Mouse (Mus musculus) liver, postnatal 0 days (tissue): Measurements from ENCODE around the gene Gorasp1. TPM values are rescaled to one million over a fixed set of nuclear protein-coding genes. Genes with fewer than 3 reads are reported as not detected.
A peak's percentile ranks its signal among the peaks of the same experiment; 100 is the strongest.

ENCODE experiments used
- ATAC-seq: fragments of 200-750 bp; cut with Nextera tagmentation; 2 replicates; pipeline ENCODE4 v1.8.0; 2017; ENCODE audit warnings: mild to moderate bottlenecking, moderate library complexity
- DNase-seq: peaks from one replicate; pipeline ENCODE4 v3.0.0-alpha.2; 2016
- H3K27ac ChIP-seq: fragments of 300-500 bp; sonication (generic); 2 replicates; pipeline ENCODE4 v1.5.1; 2014; ENCODE audit warnings: antibody characterized with exemption, moderate library complexity, mild to moderate bottlenecking, low read depth
- H3K27me3 ChIP-seq: fragments of 300-500 bp; sonication (generic); 2 replicates; pipeline ENCODE4 v1.6.1; 2014; ENCODE audit warnings: low read length, control low read depth, mixed read lengths; ENCODE audit not compliant: insufficient read depth
- H3K36me3 ChIP-seq: fragments of 300-500 bp; sonication (generic); replicated peaks from 2 replicates; pipeline ENCODE4 v1.6.1; 2014; ENCODE audit warnings: mild to moderate bottlenecking, control low read depth, low read length, moderate library complexity, mixed read lengths; ENCODE audit not compliant: insufficient read depth
- H3K4me1 ChIP-seq: fragments of 300-500 bp; sonication (generic); 2 replicates; pipeline ENCODE4 v1.6.1; 2014; ENCODE audit warnings: antibody characterized with exemption, mild to moderate bottlenecking, control low read depth; ENCODE audit not compliant: insufficient read depth
- H3K4me2 ChIP-seq: fragments of 300-500 bp; sonication (generic); 2 replicates; pipeline ENCODE4 v1.6.1; 2014; ENCODE audit warnings: low read depth, mild to moderate bottlenecking, low read length, moderate library complexity, mixed read lengths
- H3K4me3 ChIP-seq: fragments of 300-500 bp; sonication (generic); 2 replicates; pipeline ENCODE4 v1.5.1; 2014; ENCODE audit warnings: low read depth, low read length
- H3K9ac ChIP-seq: fragments of 300-500 bp; sonication (generic); replicated peaks from 2 replicates; pipeline ENCODE4 v1.6.1; 2014; ENCODE audit warnings: mild to moderate bottlenecking, moderate library complexity
- H3K9me3 ChIP-seq: fragments of 300-500 bp; sonication (generic); 2 replicates; pipeline ENCODE4 v1.6.1; 2016; ENCODE audit warnings: mild to moderate bottlenecking, control low read depth, low read length, mixed read lengths
- CTCF ChIP-seq: sonication (generic); IDR thresholded peaks from 2 replicates; pipeline ENCODE4 v1.5.1; 2016; ENCODE audit warnings: antibody characterized with exemption, low read depth
- EP300 ChIP-seq: IDR thresholded peaks from 2 replicates; pipeline ENCODE4 v1.6.1; 2016; ENCODE audit warnings: antibody characterized with exemption, low read depth, mild to moderate bottlenecking
- WGBS: fragments of 180-500 bp; shearing (Covaris S2); extraction: QIAGEN DNeasy Blood & Tissue Kit; methylation state at CpG from one replicate; pipeline ENCODE4 v1.1.7; 2014; ENCODE audit not compliant: insufficient replicate concordance; 5-methylcytosine and 5-hydroxymethylcytosine counted together
- polyA plus RNA-seq: library from polyadenylated mRNA; unstranded; fragments of >200 nt; fragmentation: Nextera tagmentation; extraction: Ambion mirVana; gene quantifications from 2 replicates; pipeline ENCODE4 v1.2.1, GENCODE M21; 2015

Gorasp1 gene
- 6.8 and 8.8 TPM in 2 replicates for polyA plus RNA-seq

DNA sequence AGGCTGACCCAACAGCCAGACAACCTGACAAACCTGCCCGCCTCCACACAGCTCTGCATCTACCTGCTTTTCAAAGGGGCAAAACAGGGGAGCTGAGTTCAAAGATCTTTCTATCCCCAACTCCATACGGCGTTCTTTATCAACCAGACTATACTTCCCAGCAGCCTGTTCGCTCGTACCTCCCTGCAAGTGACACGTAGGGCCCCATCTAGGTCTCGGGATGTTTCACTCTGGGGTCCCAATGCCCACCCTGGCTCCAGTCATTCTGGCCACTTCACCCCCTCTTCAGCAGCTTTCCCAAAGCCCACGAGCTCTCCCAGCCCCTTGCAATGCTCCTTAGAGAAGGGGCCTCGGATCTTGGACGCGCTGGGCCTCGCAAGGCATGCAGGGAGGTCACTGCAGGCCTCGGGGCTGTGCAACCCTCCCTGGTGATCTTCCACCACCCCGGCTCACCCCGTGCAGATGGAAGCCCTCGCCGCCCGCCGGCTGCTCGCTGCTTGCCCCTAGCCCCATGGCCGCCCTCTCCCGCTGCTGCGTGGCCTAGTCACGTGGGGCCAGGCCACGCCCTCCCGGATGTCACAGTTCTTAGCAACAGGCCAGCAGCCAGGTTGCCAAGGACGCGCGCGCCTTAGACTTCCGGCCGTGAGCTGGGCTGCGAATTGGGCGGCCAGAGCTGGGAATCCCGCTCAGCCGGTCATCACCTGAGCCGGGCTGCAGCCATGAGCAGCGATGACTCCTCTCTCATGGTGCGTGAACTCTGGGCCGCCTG lies at the start of gene Gorasp1, which contains the start of gene Ttc21a:
TSS of gene Gorasp1 (minus strand) at position 561 of the 769 bp plus-strand sequence.
TSS of gene Ttc21a (plus strand) at position 602 of the 769 bp plus-strand sequence.
- TF ChIP-seq CTCF (no peak), EP300 (no peak)
- 0 out of 2 replicates have a peak, but pooled peaks cover under 1% of the 10 kb centered on the region for H3K36me3 ChIP-seq
- H3K9me3 ChIP-seq: no peaks in the 10 kb centered on the region
- peak within 1 kb of the TSS; percentile 86 for H3K9ac ChIP-seq
- H3K4me2 ChIP-seq: peak within 1 kb of the TSS; percentile 94
- peaks cover 13% of the 10 kb centered on the region for H3K4me1 ChIP-seq
- peak within 1 kb of the TSS; percentile 69 for H3K4me3 ChIP-seq
- peak within 1 kb of the TSS; percentile 84 for H3K27ac ChIP-seq
- 1% methylated on average over 40 of the region's 40 CpGs for WGBS
- ATAC-seq: peak; percentile 87
- H3K27me3 ChIP-seq: no peaks in the 10 kb centered on the region
- peak; percentile 94 for DNase-seq

DNA sequence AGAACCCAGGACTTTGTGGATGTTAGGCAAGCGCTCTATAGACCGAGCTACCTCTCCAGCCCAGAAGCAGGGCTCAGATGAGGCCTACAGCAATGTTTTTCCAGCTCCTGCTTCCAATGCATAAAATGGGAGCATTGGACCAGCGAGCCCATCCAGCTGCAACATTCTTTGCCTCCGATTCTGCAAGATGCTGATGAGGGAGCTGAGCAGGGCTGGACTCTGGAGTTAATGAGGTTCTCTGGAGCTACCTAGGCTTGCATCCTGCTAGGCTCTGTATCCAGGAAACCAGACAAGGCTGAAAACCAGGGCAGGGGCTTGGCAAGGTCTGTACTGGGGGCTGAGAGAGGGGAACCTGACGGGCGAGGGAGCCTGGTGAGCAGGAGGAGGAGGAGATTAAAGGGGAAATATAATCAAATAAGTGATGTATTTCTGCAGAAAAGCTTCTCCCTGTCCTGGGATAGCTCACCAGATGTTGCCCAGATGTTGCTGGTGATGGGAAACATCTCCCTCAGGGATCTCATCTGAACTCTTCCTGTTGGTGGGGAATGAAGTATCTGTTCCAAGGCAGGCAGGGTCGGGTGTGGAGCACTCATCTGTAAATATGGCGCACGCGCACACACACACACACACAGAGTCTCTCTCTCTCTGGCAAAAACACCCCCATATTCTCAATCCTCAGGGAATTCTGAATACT lies 48.7 kb upstream of the Gorasp1 start:
- no peak for ATAC-seq
- H3K27ac ChIP-seq: no peak overlapping the region
- peaks cover 14% of the 10 kb centered on the region for H3K4me1 ChIP-seq
- H3K4me2 ChIP-seq: no peak overlapping the region
- 75% methylated on average over 10 of the region's 10 CpGs for WGBS
- H3K36me3 ChIP-seq: no peaks in the 10 kb centered on the region
- H3K4me3 ChIP-seq: no peak overlapping the region
- H3K9ac ChIP-seq: no peak overlapping the region
- 0 out of 2 replicates have a peak, but pooled peaks cover 2% of the 10 kb centered on the region for H3K27me3 ChIP-seq
- DNase-seq: no peak
- H3K9me3 ChIP-seq: no peaks in the 10 kb centered on the region
- TF ChIP-seq EP300: no peak
- TF ChIP-seq CTCF: no peak

DNA sequence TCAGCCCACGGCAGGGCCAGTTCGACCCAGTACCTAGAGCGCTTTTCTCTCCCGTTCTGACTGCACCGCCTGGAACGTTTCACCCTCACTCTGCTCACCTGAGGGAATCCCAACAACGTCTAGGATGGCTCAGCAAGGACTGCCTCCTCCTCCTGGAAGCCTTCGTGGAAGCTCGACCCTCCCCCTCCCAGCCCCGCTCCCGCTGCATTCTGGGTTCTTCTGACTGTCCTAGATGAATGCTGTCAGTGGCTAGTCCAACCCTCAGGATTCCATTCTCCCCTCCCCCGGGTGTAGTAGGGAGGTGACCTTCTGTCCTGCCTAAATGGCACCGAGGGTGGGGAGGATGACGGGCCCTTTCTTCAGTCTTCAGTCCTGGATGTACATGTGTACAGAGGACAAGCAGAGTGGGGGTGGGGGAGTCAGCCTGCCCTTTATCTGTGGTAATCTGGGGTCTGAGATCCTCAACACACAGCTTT lies 47.2 kb upstream of the Gorasp1 start, which contains the start of gene Csrnp1:
TSS of gene Csrnp1 (minus strand) at position 123 of the 476 bp plus-strand sequence.
- DNase-seq: peak; percentile 68
- peak; percentile 36 for ATAC-seq

DNA sequence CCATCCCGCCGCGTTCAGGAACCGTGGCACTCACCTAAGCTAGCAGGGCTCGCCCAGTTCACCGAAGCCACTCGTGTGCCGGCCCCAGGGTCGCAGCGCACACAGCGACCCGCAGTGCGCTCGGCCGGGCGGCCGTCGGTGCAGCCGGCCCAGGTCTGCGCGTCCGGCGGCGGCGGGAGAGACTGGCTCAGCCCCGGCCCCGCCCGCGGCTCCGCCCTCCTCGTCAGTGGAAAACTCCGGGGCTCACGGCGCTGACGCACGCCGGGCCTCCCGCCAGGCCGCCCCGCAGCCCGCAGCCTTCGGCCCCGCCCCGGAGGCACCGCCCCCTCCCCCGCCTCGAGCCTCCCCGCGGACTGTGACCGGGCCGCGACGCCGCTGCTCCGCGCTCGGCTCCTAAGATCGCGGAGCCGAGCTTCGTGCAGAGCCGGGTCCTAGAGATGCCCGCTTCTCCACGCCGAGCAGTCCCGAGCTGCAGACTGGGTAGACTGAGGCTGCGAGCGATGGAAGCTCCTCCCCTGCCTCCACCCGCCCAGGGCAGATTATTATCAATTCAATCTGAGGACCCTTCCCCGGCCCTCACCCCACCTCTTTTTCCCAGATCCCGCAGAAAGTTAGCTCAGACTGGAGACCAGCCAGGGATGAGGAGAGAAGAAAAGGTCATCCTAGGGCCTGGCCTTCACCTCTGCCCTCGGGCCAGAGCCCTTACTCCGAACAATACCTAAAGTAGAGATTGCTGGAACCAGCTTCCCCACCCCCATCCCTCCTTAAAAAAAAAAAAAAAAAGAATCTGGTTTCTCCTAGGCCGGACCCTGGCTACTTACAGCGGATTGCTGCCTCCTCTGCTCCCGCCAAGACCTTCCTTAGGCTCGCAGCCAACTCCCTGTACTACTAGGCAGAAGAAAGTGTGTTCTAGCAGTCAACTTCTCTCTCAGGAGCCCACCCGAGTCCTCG lies 46.5 kb upstream of the Gorasp1 start:
- Histone ChIP-seq H3K27ac (peak overlapping the region; percentile 83), H3K4me1 (peaks cover 32% of the 10 kb centered on the region), H3K4me2 (peak overlapping the region; percentile 79), H3K36me3 (no peaks in the 10 kb centered on the region), H3K9ac (peak overlapping the region; percentile 86), H3K9me3 (no peaks in the 10 kb centered on the region), H3K4me3 (peak overlapping the region; percentile 77), H3K27me3 (0 out of 2 replicates have a peak, but pooled peaks cover 2% of the 10 kb centered on the region)
- peak; percentile 77 for ATAC-seq
- WGBS: 4% methylated on average over 45 of the region's 79 CpGs
- DNase-seq: peak; percentile 93
- no peak for TF ChIP-seq EP300
- TF ChIP-seq CTCF: no peak

More for the DNA sequence above, 47.2 kb upstream of the Gorasp1 start, which contains the start of gene Csrnp1:
- Histone ChIP-seq H3K4me2 (peak within 1 kb of the TSS; percentile 79), H3K9ac (peak within 1 kb of the TSS; percentile 86), H3K27me3 (0 out of 2 replicates have a peak, but pooled peaks cover 2% of the 10 kb centered on the region), H3K4me1 (peaks cover 25% of the 10 kb centered on the region), H3K27ac (peak within 1 kb of the TSS; percentile 83), H3K9me3 (no peaks in the 10 kb centered on the region), H3K4me3 (peak within 1 kb of the TSS; percentile 77), H3K36me3 (no peaks in the 10 kb centered on the region)
- no peak for TF ChIP-seq CTCF
- TF ChIP-seq EP300: no peak
- 22% methylated on average over 14 of the region's 14 CpGs for WGBS

DNA sequence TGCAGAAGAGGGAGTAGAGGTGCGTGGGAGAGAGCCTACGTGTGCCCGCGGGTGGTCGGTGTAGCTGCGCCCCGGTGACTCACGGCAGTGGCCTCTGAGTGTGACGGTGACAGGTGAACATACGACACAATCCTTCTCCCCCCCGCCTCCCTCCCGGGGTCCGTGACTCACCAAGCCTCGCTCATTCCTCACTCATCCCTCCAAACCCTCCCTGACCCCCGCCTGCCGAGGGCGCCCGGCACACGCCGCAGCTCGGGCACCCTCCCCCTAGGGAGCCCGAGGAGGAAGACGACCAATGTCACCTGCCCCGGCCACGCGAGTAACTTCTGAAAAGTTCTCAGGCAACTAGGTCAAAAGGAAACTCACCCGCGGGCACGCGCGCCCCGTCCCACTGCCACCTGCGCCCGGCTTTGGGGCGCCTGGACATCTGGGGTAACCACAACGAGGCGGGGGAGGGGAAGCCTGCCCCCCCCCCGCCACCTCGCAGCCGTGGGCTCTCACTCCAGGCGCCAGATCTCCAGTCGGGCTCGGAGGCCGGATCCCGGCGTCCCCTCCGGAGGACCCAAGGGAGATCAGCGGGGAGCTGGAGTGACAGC lies 45.7 kb upstream of the Gorasp1 start:
- peaks cover 40% of the 10 kb centered on the region for H3K4me1 ChIP-seq
- ATAC-seq (peak; percentile 20), DNase-seq (peak; percentile 65)

More for the DNA sequence above, 45.7 kb upstream of the Gorasp1 start:
- H3K9me3 ChIP-seq: no peaks in the 10 kb centered on the region
- 0 out of 2 replicates have a peak, but pooled peaks cover 2% of the 10 kb centered on the region for H3K27me3 ChIP-seq
- under 1% methylated on average over 40 of the region's 48 CpGs for WGBS
- H3K9ac ChIP-seq: peak overlapping the region; percentile 86
- no peaks in the 10 kb centered on the region for H3K36me3 ChIP-seq
- peak overlapping the region; percentile 83 for H3K27ac ChIP-seq
- peak overlapping the region; percentile 77 for H3K4me3 ChIP-seq
- H3K4me2 ChIP-seq: peak overlapping the region; percentile 79
- TF ChIP-seq EP300 (no peak), CTCF (no peak)
